Comparison of ENCODE assay signal across 14 mouse cellular contexts in the genomic region with DNA sequence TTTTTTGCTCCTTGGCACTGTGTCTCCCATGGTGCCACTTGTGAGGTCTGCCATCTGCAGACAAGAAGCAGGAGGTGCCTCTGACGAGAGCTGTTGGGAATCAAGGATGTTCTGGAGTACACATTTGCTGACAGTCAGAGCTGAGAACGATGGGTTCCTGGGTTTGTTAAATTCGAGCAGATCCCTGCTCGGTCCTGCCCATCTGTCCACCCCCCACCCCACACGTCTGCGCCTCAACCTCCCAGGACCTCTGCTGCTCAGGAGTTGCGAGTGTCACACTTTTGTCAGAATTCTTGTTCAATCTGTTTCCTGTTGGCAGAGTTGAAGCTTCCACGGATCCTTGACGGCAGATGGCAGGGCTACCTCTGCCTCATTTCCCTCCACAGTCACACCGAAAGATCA. TPM values are rescaled to one million over a fixed set of nuclear protein-coding genes. Genes with fewer than 3 reads are reported as not detected.
DNase-seq lines count a peak whose midpoint lies in the region; TF ChIP-seq lines count a peak whose summit lies in the region.
"Had no signal": no experiment of that assay in that cellular context is flagged by ENCODE, and none has a peak within 500 bp of the region (broad histone marks: within the 10 kb centered on the region; RNA-seq: fewer than 3 reads in every experiment).

No protein-coding gene starts in this region.

- H3K4me1 ChIP-seq in heart, adult 2 months (ENCODE audit: control insufficient read depth, insufficient read depth, low read length), result peaks cover 21% of the 10 kb centered on the region
- peaks cover 16% of the 10 kb centered on the region for H3K4me1 ChIP-seq in heart, embryonic 10.5 days

- no peak for DNase-seq in heart, adult 2 months
- no peak for DNase-seq in heart, adult 8-10 months (ENCODE audit: low spot score)
- no peak for DNase-seq in left cerebral cortex, adult 2 months (ENCODE audit: extremely low spot score in 1 of 2, low spot score in 2 of 2)
- DNase-seq in left cerebral cortex, adult 9 months (ENCODE audit: low spot score in 2 of 2), result no peak
- peak; percentile 73 for DNase-seq in brain, embryonic 14.5 days (ENCODE audit: low read depth)
- DNase-seq in cerebellum, postnatal 10 days, result peak; percentile 78 to 79
- DNase-seq in c-Kit-positive CD71-positive TER-119-positive erythroid progenitor cells, embryonic 14.5 days (ENCODE audit: low spot score), result no peak
- no peak for DNase-seq in heart, embryonic 10.5 days (ENCODE audit: low spot score)
- DNase-seq: kidney, postnatal 36 days; thymus, postnatal 25 days had no signal

- intact Hi-C loops in heart, adult 2 months (cut with DNase I), result no loop called here
- intact Hi-C loops in left cerebral cortex, adult 2 months (cut with DNase I), result no loop called here

- H3K4me3 ChIP-seq in heart, adult 2 months, result no peak overlapping the region
- no peak overlapping the region for H3K4me3 ChIP-seq in left cerebral cortex, adult 2 months
- no peak overlapping the region for H3K4me3 ChIP-seq in heart, embryonic 10.5 days
- H3K4me3 ChIP-seq: embryonic facial prominence, embryonic 13.5 days; heart, embryonic 12.5 days; limb, embryonic 12.5 days; lung, embryonic 15.5 days had no signal

- H3K9me3 ChIP-seq in heart, embryonic 10.5 days, result no peaks in the 10 kb centered on the region
- H3K9me3 ChIP-seq: embryonic facial prominence, embryonic 13.5 days; limb, embryonic 12.5 days; lung, embryonic 15.5 days had no signal

- H3K79me2 ChIP-seq in heart, adult 2 months (replicated peaks; ENCODE audit: control insufficient read depth, insufficient read depth, low read length), result no peaks in the 10 kb centered on the region

- no peak overlapping the region for H3K9ac ChIP-seq in heart, adult 2 months (ENCODE audit: low read depth, low read length)
- H3K9ac ChIP-seq: embryonic facial prominence, embryonic 13.5 days; heart, embryonic 12.5 days; limb, embryonic 12.5 days; lung, embryonic 15.5 days had no signal

- H3K27me3 ChIP-seq in heart, adult 2 months (ENCODE audit: control insufficient read depth, insufficient read depth, low read length), result no peaks in the 10 kb centered on the region
- H3K27me3 ChIP-seq in heart, embryonic 10.5 days (ENCODE audit: insufficient read depth, poor library complexity, severe bottlenecking), result no peaks in the 10 kb centered on the region
- H3K27me3 ChIP-seq: embryonic facial prominence, embryonic 13.5 days; heart, embryonic 12.5 days; limb, embryonic 12.5 days; lung, embryonic 15.5 days had no signal

- no peak for TF ChIP-seq POLR2A in heart, adult 2 months (IDR thresholded peaks at IDR 0.05; ENCODE audit: insufficient read depth, low read depth, low read length)
- no peak for TF ChIP-seq POLR2A in brain, embryonic 14.5 days (IDR thresholded peaks at IDR 0.05; ENCODE audit: borderline replicate concordance, extremely low read depth, insufficient read depth, insufficient read length, poor library complexity, severe bottlenecking)

- no peaks in the 10 kb centered on the region for H3K36me3 ChIP-seq in heart, adult 2 months (ENCODE audit: control insufficient read depth, insufficient read depth, low read length)
- no peaks in the 10 kb centered on the region for H3K36me3 ChIP-seq in heart, embryonic 10.5 days
- H3K36me3 ChIP-seq: embryonic facial prominence, embryonic 13.5 days; heart, embryonic 12.5 days; limb, embryonic 12.5 days; lung, embryonic 15.5 days had no signal

- WGBS in heart, adult 2 months, result 58% methylated on average over 10 of the region's 10 CpGs
- 67% methylated on average over 10 of the region's 10 CpGs for WGBS in heart, embryonic 10.5 days

- peak overlapping the region; percentile 40 for H3K27ac ChIP-seq in heart, adult 2 months
- peak overlapping the region; percentile 65; the same call in 1 of the 2 replicates for H3K27ac ChIP-seq in left cerebral cortex, adult 2 months
- no peak overlapping the region for H3K27ac ChIP-seq in heart, embryonic 10.5 days
- H3K27ac ChIP-seq: embryonic facial prominence, embryonic 13.5 days; limb, embryonic 12.5 days; lung, embryonic 15.5 days had no signal

- no peak for TF ChIP-seq EP300 in heart, adult 2 months (IDR thresholded peaks at IDR 0.05; ENCODE audit: insufficient read depth, low read depth, low read length)

- TF ChIP-seq CTCF in heart, adult 2 months (IDR thresholded peaks at IDR 0.05), result peak; percentile 48
- peak; percentile 28 for TF ChIP-seq CTCF in left cerebral cortex, adult 2 months (IDR thresholded peaks at IDR 0.05)
- TF ChIP-seq CTCF in brain, embryonic 14.5 days (IDR thresholded peaks at IDR 0.05; ENCODE audit: borderline replicate concordance, extremely low read depth, insufficient read depth, insufficient read length), result no peak

RNA-seq across cellular contexts. Expression of a gene that starts 34.4 kb away (rescaled TPM):
- total RNA-seq in heart, adult 2 months (2021), result 100 to 1,000 TPM; 117 to 153 TPM
- polyA plus RNA-seq in heart, adult 2 months (2012; rRNA removed), result 43.8 and 55.9 TPM in 2 replicates
- 100 to 1,000 TPM; 116 to 137 (median 123) TPM for total RNA-seq in heart, adult 8-10 months (2022)
- total RNA-seq in left cerebral cortex, adult 2 months (2021), result 100 to 1,000 TPM; 194 to 203 TPM
- polyA plus RNA-seq in brain, embryonic 14.5 days (2012; rRNA removed), result 38.3 and 61.6 TPM in 2 replicates
- 14.7 and 20.3 TPM in 2 replicates for polyA plus RNA-seq in heart, embryonic 10.5 days (2016; fragmentation: Nextera tagmentation; extraction: Ambion mirVana)

Comparison
In these comparisons a context has a peak if more than half of its experiments do, and no peak if none do; other contexts are left out.
1. DNase-seq: peak in brain, embryonic 14.5 days (single experiment) and cerebellum, postnatal 10 days (2 of 2); none in heart, adult 2 months (0 of 2), heart, adult 8-10 months (single experiment), left cerebral cortex, adult 2 months (0 of 2), left cerebral cortex, adult 9 months (0 of 2), c-Kit-positive CD71-positive TER-119-positive erythroid progenitor cells, embryonic 14.5 days (single experiment) and heart, embryonic 10.5 days (single experiment).